Mouse (Mus musculus) hematopoietic stem cell, adult 5-6 weeks (primary cell): ENCODE data around the gene Ly6g6d. TPM values are rescaled to one million over a fixed set of nuclear protein-coding genes. Genes with fewer than 3 reads are reported as not detected.
A peak's percentile ranks its signal among the peaks of the same experiment; 100 is the strongest.
"Not testable (repeated sequence)": the region's sequence is repeated elsewhere in the genome, so short reads cannot be mapped to it uniquely, and the experiment has no call there.

Experiments
- ATAC-seq, 2 experiments: fragments of 125-278 bp in 1 of 2; replicated peaks in 1 of 2; 2 replicates each; pipeline ENCODE4 v1.8.0; 2016 to 2017; ENCODE audit warnings: inconsistent platforms in 2 of 2, mild to moderate bottlenecking in 2 of 2, moderate number of reproducible peaks in 2 of 2, low read depth in 1 of 2, moderate TSS enrichment in 1 of 2; ENCODE audit not compliant: low FRiP score in 2 of 2, poor library complexity in 2 of 2, severe bottlenecking in 2 of 2, insufficient read depth in 1 of 2, low TSS enrichment in 1 of 2
- total RNA-seq: library from RNA; stranded (forward); fragments of 172-1452, 232-1000 nt; gene quantifications from 2 replicates; pipeline ENCODE4 v1.2.3, GENCODE M21; 2017

The Ly6g6d gene
- not detected in 2 replicates for total RNA-seq

GRCm38 (mm10) chr17:35077786-35078233 lies at the start of gene Ly6g6d:
Gene Ly6g6d, minus strand, starts transcription at chr17:35078065.
- ATAC-seq = peak; percentile 42 to 59; a peak in 2 of 4 replicates

- no peak for ATAC-seq
Observed at GRCm38 (mm10) chr17:35127017-35127416, 49.2 kb upstream of the Ly6g6d start.

GRCm38 (mm10) chr17:35126206-35126611 lies 48.3 kb upstream of the Ly6g6d start, which contains the start of gene D17H6S53E:
Gene D17H6S53E, plus strand, starts transcription at chr17:35126373.
- ATAC-seq = peak; percentile 15 to 43; a peak in 2 of 4 replicates

DNA sequence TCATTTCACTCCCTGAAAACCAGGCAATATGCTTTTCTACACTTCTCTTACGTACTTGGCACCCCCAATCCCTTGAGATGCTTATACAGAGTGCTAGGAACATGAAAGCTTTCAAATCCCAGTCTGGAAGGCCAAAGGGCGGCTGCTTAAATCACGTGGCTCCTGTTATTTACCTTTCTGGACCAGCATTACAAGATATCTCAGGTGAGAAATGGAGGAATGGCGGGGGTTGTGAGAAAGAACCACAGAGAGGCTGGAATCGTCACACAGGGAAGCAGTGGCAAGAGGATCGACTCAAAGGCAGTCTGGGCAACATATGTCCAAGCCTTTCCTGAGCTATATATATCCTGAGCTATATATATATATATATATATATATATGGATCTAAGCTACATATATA lies 47.7 kb upstream of the Ly6g6d start:
- ATAC-seq = no peak

DNA sequence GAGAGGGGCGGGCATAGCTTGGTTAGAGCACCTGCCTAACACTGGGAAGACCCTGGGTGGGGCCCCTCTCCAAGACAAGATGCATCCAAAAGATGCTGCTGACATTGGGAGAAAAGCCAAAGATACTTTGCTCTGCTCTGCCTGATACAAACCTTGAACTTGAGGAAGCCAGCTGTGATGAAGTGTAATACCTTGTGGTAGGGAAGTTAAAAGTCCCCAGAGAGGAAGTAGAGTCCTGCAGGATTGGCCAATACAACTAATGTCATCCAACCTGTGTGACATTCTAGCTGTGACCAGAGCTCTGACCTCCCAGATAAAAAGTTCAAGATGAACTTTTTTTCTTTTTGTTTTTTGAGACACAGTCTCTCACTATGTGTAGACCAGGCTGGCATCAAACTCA lies 47.2 kb upstream of the Ly6g6d start:
- no peak; a peak in 1 of 4 replicates for ATAC-seq

GRCm38 (mm10) chr17:35124261-35124896 lies 46.5 kb upstream of the Ly6g6d start:
- not testable (repeated sequence) for ATAC-seq

- ATAC-seq = not testable (repeated sequence)
Observed at GRCm38 (mm10) chr17:35123287-35123686, 45.4 kb upstream of the Ly6g6d start.

GRCm38 (mm10) chr17:35121871-35122303 lies 44.0 kb upstream of the Ly6g6d start, which contains the start of gene Csnk2b:
Gene Csnk2b, minus strand, starts transcription at chr17:35122053.
- peak in 1 of 2 experiments; percentile 11; a peak in 1 of 4 replicates for ATAC-seq

DNA sequence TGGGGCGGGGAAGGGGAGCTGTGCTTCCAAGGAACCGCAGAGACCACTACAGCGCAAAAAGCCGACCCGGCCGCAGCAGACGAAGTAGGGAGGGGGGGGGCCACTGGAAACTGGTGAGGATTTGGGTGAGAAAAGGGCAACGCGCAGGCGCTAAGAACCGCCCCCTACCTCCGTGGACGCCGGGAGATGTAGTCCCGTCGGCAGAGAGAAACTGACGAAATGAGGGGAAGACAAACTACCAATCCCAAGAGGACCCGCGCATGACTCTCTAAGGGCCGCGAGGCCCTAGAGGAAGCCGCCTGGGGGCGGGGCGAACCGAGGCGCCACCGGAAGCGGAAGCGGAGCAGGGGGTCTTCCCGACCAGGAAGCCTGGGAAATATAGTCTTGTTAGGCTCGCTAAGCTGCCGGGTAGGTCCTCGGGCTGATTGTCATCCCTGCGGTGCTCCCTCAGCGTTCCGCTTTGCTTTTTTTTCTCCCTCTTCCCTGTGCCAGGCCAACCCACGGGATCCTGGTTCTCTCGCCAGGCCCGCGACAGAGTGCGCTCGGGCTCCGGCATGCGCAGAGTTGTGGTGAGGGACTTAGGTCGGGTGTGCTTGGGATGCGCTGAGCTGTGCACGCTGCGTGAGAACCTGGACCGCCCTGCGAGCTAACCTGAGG lies 43.4 kb upstream of the Ly6g6d start, which contains the start of gene Gpank1:
Gene Gpank1, plus strand, starts transcription at position 313 of the 657 bp plus-strand sequence.
- ATAC-seq = peak; percentile 88 to 89

GRCm38 (mm10) chr17:35120745-35121142 lies 42.9 kb upstream of the Ly6g6d start:
- ATAC-seq = no peak; a peak in 1 of 4 replicates

DNA sequence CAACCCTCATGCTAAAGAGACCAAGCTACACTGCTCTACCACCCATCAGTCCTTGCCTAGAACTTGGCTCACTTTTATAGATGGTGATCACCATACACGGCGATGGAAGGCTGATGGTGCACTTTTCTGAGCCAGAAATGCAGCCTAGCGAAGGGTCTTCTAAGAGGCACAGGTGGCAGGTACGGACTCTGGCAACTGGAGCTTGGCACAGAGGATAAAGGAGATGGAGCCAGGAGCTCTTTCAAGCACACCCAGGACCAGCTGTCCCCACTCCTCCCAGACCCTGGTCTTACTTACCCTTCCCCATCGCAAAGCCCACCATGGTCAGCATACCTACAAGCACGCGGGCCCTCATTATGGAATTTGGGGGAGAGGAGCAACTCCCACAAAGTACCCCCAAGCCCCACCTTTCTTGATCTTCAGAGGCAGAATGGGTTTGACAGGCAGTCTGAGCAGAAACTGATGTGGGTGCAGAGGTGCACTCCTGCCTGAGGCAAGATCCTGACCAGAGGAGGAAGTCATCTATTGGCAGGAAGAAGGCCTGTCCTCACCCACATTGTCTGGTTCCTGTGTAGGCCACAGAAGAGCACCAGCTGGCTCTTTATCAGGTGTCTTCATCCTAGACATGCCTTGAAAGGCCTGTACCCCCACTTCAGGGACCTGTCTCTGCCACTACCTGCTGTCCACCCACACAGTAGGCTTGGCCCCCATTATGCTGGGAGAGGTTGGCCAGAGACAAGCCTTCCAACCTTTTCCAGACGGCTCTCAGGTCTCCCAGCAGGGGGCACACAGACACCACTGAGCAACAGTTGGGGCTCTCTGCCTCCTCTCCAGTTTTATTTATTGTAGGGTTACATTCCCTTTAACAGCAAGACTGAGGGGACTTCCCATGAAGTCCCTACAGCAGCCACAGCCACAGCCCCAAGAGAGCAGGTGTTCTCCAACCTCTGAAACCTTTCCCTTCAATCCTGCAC lies 37.5 kb upstream of the Ly6g6d start, which contains the start of gene Ly6g5b:
Gene Ly6g5b, minus strand, starts transcription at position 383 of the 974 bp plus-strand sequence.
- ATAC-seq = peak; percentile 48 to 72

GRCm38 (mm10) chr17:35111774-35112173 lies 33.9 kb upstream of the Ly6g6d start:
- no peak for ATAC-seq

GRCm38 (mm10) chr17:35108097-35108496 lies 30.2 kb upstream of the Ly6g6d start, which contains the start of gene Ly6g5c:
Gene Ly6g5c, plus strand, starts transcription at chr17:35108279.
- no peak for ATAC-seq

DNA sequence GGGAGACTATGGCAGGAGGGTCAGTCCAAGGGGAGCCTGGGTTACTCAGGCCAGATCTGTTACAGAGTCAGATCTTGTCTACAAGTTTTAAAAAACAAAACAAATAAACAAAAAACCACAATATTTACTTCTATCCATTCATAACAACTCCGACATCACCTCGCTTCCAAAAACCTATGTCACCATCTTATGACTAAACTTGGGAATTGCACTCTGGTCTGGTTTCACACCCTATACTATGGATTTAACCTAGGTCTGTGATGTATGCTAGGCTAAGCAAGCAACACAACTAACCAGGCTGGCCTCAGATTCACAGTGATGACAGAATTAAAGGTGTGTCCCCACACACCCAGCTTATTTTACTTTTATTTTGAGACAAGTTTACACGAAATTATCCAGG lies 28.7 kb upstream of the Ly6g6d start:
- no peak for ATAC-seq

GRCm38 (mm10) chr17:35105740-35106389 lies 28.0 kb upstream of the Ly6g6d start:
- no peak for ATAC-seq

DNA sequence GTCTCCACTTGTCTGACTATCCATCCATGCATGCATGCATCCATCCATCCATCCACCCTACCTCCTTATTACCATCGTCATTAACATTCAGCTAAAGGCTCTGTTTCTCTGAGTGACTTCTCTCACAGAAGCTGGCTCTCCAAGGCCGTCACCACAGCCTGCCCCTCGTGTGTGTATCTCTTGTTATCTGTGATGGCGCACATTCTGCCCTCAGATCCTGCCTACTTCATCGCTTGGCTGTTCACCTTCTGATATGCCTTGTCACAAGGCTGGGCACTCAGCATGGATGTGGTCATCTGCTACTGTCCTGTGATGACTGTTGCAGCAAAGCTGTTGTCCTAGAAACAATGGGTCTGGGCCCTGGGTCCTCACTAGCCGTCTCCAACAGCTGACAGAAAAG lies 26.9 kb upstream of the Ly6g6d start:
- no peak; a peak in 1 of 4 replicates for ATAC-seq

GRCm38 (mm10) chr17:35104079-35104478 lies 26.2 kb upstream of the Ly6g6d start:
- ATAC-seq = no peak
